Mouse (Mus musculus) CH12F3 (cell line): ENCODE data around the gene 4933424G06Rik.
"Not testable (repeated sequence)": the region's sequence is repeated elsewhere in the genome, so short reads cannot be mapped to it uniquely, and the experiment has no call there.

Experiments used
- in situ Hi-C: fragments of 300-500 bp; cut with MboI; formaldehyde crosslinking; loops from 2 replicates; pipeline ENCODE4 v1.14.3; 2020; ENCODE audit warnings: low sequenced_read_pairs

Gene 4933424G06Rik

GRCm38 (mm10) chr1:36709854-36710280, at the start of gene 4933424G06Rik:
Gene 4933424G06Rik (plus strand): TSS chr1:36710149.
- in situ Hi-C loops, result no loop called here

- in situ Hi-C loops, result no loop called here
Measured at GRCm38 (mm10) chr1:36664457-36664856, 45.5 kb upstream of the 4933424G06Rik start.

- in situ Hi-C loops, result no loop called here
Measured at GRCm38 (mm10) chr1:36665165-36665723, 44.7 kb upstream of the 4933424G06Rik start.

GRCm38 (mm10) chr1:36665934-36666333, 44.0 kb upstream of the 4933424G06Rik start:
- in situ Hi-C loops, result no loop called here

- in situ Hi-C loops, result not testable (repeated sequence)
Measured at GRCm38 (mm10) chr1:36668007-36668406, 41.9 kb upstream of the 4933424G06Rik start.

GRCm38 (mm10) chr1:36670256-36670655, 39.7 kb upstream of the 4933424G06Rik start:
- in situ Hi-C loops, result no loop called here

GRCm38 (mm10) chr1:36671260-36671659, 38.7 kb upstream of the 4933424G06Rik start:
- in situ Hi-C loops, result no loop called here

GRCm38 (mm10) chr1:36672648-36673350, 37.1 kb upstream of the 4933424G06Rik start:
- in situ Hi-C loops, result no loop called here

GRCm38 (mm10) chr1:36674936-36675335, 35.0 kb upstream of the 4933424G06Rik start:
- in situ Hi-C loops, result no loop called here

GRCm38 (mm10) chr1:36680893-36681292, 29.1 kb upstream of the 4933424G06Rik start:
- in situ Hi-C loops, result no loop called here

- in situ Hi-C loops, result no loop called here
Measured at GRCm38 (mm10) chr1:36682620-36683355, 27.2 kb upstream of the 4933424G06Rik start, which contains the start of gene Fam178b. Gene Fam178b (minus strand): TSS chr1:36683183.

- in situ Hi-C loops, result no loop called here
Measured at GRCm38 (mm10) chr1:36683810-36684467, 26.0 kb upstream of the 4933424G06Rik start.

- in situ Hi-C loops, result no loop called here
Measured at GRCm38 (mm10) chr1:36690671-36691235, 19.2 kb upstream of the 4933424G06Rik start.

GRCm38 (mm10) chr1:36691271-36692155, 18.4 kb upstream of the 4933424G06Rik start, which contains the start of gene Cox5b:
Gene Cox5b (plus strand): TSS chr1:36691449.
- in situ Hi-C loops, result no loop called here

- in situ Hi-C loops, result no loop called here
Measured at GRCm38 (mm10) chr1:36694871-36695270, 15.1 kb upstream of the 4933424G06Rik start.

- in situ Hi-C loops, result no loop called here
Measured at GRCm38 (mm10) chr1:36696411-36696810, 13.5 kb upstream of the 4933424G06Rik start.

GRCm38 (mm10) chr1:36697030-36697429, 12.9 kb upstream of the 4933424G06Rik start:
- in situ Hi-C loops, result no loop called here

GRCm38 (mm10) chr1:36707166-36707565, 2.8 kb upstream of the 4933424G06Rik start:
- in situ Hi-C loops, result no loop called here

- in situ Hi-C loops, result no loop called here
Measured at GRCm38 (mm10) chr1:36707797-36708196, 2.2 kb upstream of the 4933424G06Rik start.

GRCm38 (mm10) chr1:36708626-36709025, 1.3 kb upstream of the 4933424G06Rik start:
- in situ Hi-C loops, result no loop called here
